Mouse (Mus musculus): ENCODE measurements around the gene Atrnl1. TPM values are rescaled to one million over a fixed set of nuclear protein-coding genes. Genes with fewer than 3 reads are reported as not detected.
"Not testable (repeated sequence)": the region's sequence is repeated elsewhere in the genome, so short reads cannot be mapped to it uniquely, and the experiment has no call there.

Atrnl1 gene
- polyA plus RNA-seq, 1 experiment from 2014 or later: 11.0 TPM

DNA sequence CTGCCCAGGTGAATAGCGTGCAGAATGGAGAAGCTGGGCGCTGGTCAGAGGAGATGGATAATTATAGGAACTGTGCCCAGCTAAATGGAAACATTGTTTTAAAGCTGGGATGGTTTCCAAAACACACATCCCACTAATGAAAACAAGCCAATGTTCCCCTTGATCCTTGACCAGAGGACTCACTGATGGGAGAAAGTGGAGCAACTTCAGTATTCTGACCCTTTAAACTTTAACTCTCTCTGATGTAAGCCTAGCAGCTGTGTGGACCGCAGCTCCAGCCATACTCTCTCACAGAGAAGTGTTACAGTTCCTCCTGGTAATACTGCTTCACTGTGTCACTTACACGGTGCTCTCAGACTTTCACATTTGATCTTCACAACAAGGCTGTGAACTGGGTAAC lies 432.7 kb downstream of the Atrnl1 start:
- H3K4me1 ChIP-seq: no peaks in the 10 kb centered on the region
- H3K27me3 ChIP-seq (replicated peaks): 0 out of 2 replicates have a peak, but pooled peaks cover 4% of the 10 kb centered on the region
- no peak overlapping the region for H3K4me2 ChIP-seq (replicated peaks)
- no peak for ATAC-seq (ENCODE audit: low FRiP score, low read depth)
- no peak overlapping the region for H3K4me3 ChIP-seq
- H3K9ac ChIP-seq: no peak overlapping the region
- no peaks in the 10 kb centered on the region for H3K36me3 ChIP-seq
- WGBS: 76% methylated on average over 4 of the region's 4 CpGs
- no peak overlapping the region for H3K27ac ChIP-seq
- no peaks in the 10 kb centered on the region for H3K9me3 ChIP-seq

DNA sequence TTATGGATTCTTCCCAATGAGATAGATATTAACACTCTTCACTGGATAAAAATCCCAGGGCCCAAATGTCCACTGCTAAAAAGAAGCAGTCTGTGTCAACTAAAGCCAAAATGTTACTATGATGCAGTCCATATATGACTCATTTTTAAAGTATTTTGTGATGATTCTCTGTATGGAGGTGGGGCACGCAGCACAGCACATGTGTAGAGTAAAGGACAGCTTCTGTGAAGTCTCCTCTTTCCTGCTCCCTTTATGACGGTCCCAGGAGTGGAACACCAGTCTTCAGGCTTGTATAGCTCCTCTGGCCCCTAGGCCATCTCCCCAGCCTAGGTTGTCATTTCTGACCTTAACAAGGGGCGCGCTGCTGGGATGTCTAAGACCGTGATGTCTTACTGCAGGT lies 434.0 kb downstream of the Atrnl1 start:
- H3K9me3 ChIP-seq: no peaks in the 10 kb centered on the region
- H3K27ac ChIP-seq: no peak overlapping the region
- H3K27me3 ChIP-seq (replicated peaks): 0 out of 2 replicates have a peak, but pooled peaks cover 4% of the 10 kb centered on the region
- 92% methylated on average over 5 of the region's 5 CpGs for WGBS
- H3K4me2 ChIP-seq (replicated peaks): no peak overlapping the region
- no peak overlapping the region for H3K4me3 ChIP-seq
- no peak for ATAC-seq (ENCODE audit: low FRiP score, low read depth)
- H3K9ac ChIP-seq: no peak overlapping the region
- no peaks in the 10 kb centered on the region for H3K36me3 ChIP-seq
- H3K4me1 ChIP-seq: no peaks in the 10 kb centered on the region

DNA sequence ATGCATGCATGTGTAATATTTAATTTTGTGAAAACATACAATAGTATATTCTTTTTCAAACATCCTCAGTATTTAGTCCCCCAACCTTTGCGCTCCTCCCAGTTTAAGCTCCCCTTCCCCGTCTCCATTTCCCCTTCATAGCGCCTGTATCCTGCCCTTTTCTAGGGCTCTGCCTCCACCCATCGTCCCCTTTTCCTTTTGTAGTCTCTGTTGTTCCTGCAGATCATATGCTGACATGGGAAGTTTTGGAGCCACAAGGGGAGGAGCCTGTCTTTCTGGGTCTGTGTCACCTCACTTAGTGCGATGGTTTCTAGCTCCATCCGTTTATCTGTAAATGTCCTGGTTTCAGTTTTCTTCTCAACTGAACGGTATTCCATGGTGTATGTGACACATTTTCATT lies 435.8 kb downstream of the Atrnl1 start:
- no peak overlapping the region for H3K9ac ChIP-seq
- no peaks in the 10 kb centered on the region for H3K36me3 ChIP-seq
- H3K27me3 ChIP-seq (replicated peaks): 0 out of 2 replicates have a peak, but pooled peaks cover 4% of the 10 kb centered on the region
- no peak for ATAC-seq (ENCODE audit: low FRiP score, low read depth)
- no peak overlapping the region for H3K4me2 ChIP-seq (replicated peaks)
- 0 out of 2 replicates have a peak, but pooled peaks cover 8% of the 10 kb centered on the region for H3K4me1 ChIP-seq
- H3K27ac ChIP-seq: no peak overlapping the region
- H3K9me3 ChIP-seq: no peaks in the 10 kb centered on the region
- WGBS: 90% methylated on average over 7 of the region's 7 CpGs
- H3K4me3 ChIP-seq: no peak overlapping the region

DNA sequence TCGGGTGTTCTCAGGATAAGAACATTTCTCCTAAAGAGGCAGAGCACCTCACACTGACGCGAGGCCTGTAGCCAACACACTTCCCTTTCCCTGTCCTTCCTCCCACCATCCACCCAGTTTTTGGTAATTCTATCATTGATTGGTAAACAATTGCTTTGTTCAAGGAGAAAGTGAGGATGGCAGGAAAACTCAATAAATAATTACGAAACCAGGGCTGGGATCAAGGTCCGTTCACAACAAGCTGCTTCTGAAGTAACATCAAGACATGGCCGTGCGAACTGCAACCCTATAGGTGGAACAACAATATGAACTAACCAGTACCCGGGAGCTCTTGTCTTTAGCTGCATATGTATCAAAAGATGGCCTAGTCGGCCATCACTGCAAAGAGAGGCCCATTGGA lies 439.6 kb downstream of the Atrnl1 start:
- WGBS: 92% methylated on average over 9 of the region's 9 CpGs
- not testable (repeated sequence) for H3K9me3 ChIP-seq; H3K4me3 ChIP-seq; H3K4me2 ChIP-seq (replicated peaks); ATAC-seq (ENCODE audit: low FRiP score, low read depth); H3K27me3 ChIP-seq (replicated peaks); H3K36me3 ChIP-seq; H3K27ac ChIP-seq; H3K9ac ChIP-seq
- H3K4me1 ChIP-seq: peaks cover 23% of the 10 kb centered on the region

DNA sequence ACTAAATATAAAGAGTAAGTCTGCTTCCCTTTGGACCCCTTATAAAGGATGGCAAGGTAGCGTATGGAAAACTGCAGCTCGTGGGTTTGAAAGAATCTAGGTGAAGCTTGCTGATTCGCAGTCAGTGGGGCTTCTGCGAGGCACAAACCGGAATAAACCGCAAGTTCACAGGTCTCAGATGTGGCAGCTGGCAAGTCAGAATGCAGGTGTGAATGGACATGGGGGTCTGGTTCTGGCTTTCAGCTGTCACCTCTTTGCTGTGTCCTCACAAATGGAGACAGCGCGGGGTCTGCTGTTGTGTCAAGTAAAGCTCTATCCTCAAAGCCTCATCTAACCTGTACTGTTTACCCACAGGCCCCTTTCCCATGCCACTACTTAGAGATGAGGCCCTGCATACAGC lies 440.2 kb downstream of the Atrnl1 start:
- Histone ChIP-seq H3K4me1 (peaks cover 23% of the 10 kb centered on the region), H3K9ac (no peak overlapping the region), H3K4me2 (replicated peaks) (no peak overlapping the region), H3K4me3 (no peak overlapping the region), H3K27me3 (replicated peaks) (no peaks in the 10 kb centered on the region), H3K36me3 (no peaks in the 10 kb centered on the region), H3K9me3 (no peaks in the 10 kb centered on the region), H3K27ac (no peak overlapping the region)
- no peak for ATAC-seq (ENCODE audit: low FRiP score, low read depth)
- 92% methylated on average over 8 of the region's 8 CpGs for WGBS

DNA sequence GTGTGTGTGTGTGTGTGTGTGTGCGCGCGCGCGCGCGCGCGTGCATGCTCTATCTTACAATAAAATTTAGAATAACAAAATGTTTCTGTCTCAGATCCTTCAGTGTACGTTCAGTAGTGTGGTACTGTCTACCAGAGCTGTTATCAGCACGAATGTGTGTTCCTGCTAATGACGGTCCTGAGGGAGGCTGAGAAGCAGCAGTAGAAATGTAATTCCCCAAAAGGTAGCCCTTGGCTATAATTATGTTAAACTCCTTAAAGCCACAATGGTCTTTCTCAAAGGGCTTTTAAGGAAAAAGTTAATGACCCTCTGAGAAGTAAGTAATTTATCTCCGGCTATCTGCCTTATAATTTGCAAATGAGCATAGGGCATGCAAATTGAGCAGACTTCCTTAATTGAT lies 441.1 kb downstream of the Atrnl1 start:
- Histone ChIP-seq H3K36me3 (no peaks in the 10 kb centered on the region), H3K4me1 (peaks cover 23% of the 10 kb centered on the region), H3K27me3 (replicated peaks) (no peaks in the 10 kb centered on the region), H3K9ac (no peak overlapping the region), H3K9me3 (no peaks in the 10 kb centered on the region), H3K4me2 (replicated peaks) (no peak overlapping the region), H3K27ac (no peak overlapping the region; the same call in 1 of the 2 replicates), H3K4me3 (no peak overlapping the region)
- ATAC-seq (ENCODE audit: low FRiP score, low read depth): no peak
- WGBS: 78% methylated on average over 13 of the region's 13 CpGs

DNA sequence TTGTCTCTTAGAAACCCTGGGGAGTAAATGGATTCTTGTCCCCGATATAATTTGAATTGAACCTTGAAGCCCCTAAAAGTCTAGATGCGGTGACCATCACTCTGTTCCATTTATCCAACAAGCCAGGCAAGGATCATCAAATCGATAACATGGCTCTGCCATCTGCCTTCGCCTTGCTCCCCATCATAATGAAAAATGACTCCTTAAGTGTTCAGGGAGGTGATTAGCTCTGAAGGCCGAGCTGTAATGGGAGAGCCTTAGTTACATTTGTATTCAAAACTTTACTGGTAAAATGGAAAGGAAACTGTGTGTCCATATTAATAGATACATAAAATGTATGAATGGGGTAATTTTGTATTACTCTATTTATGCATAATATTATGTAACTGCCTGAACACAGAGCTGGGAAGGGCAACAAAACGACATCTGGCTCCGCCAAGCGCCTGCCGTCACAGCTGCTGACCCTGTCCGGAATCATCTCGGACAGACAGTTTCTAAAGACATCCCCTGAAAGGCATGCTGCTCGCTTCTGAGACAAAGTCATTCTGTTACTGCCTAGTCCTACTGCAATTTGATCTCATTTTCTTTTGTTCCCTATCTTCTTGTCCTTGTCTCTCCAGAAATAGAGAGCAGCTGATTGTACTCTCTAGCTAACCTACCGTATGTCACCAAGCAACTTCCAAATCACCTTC lies 441.8 kb downstream of the Atrnl1 start:
- Histone ChIP-seq H3K36me3 (no peaks in the 10 kb centered on the region), H3K27me3 (replicated peaks) (no peaks in the 10 kb centered on the region), H3K4me1 (peaks cover 23% of the 10 kb centered on the region), H3K27ac (no peak overlapping the region), H3K9ac (no peak overlapping the region), H3K4me2 (replicated peaks) (no peak overlapping the region), H3K4me3 (no peak overlapping the region), H3K9me3 (no peaks in the 10 kb centered on the region)
- ATAC-seq (ENCODE audit: low FRiP score, low read depth): no peak
- WGBS: 40% methylated on average over 13 of the region's 13 CpGs

DNA sequence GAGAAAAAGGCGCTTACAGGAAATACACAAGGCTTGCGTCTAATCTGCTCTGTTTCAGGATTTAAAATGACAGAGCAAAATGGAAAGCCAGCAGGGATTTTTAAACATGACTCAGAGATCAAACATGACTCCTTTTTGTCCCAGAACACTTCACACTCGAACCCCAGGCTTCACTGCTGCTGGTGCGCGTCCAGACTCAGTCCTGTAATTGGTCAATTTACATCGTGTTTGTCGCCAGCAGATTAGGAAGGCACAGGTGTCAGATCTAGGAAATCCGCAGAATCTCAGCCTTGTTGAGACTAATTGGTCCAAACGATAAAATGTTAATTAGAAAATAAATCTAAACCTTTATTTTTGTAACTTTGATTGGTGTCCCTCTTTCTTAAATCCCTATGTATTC lies 448.9 kb downstream of the Atrnl1 start:
- no peak for ATAC-seq (ENCODE audit: low FRiP score, low read depth)
- Histone ChIP-seq H3K4me1 (peaks cover 26% of the 10 kb centered on the region), H3K9ac (no peak overlapping the region), H3K4me2 (replicated peaks) (no peak overlapping the region), H3K4me3 (no peak overlapping the region), H3K27me3 (replicated peaks) (no peaks in the 10 kb centered on the region), H3K36me3 (no peaks in the 10 kb centered on the region), H3K9me3 (no peaks in the 10 kb centered on the region), H3K27ac (no peak overlapping the region)
- 44% methylated on average over 9 of the region's 9 CpGs for WGBS

DNA sequence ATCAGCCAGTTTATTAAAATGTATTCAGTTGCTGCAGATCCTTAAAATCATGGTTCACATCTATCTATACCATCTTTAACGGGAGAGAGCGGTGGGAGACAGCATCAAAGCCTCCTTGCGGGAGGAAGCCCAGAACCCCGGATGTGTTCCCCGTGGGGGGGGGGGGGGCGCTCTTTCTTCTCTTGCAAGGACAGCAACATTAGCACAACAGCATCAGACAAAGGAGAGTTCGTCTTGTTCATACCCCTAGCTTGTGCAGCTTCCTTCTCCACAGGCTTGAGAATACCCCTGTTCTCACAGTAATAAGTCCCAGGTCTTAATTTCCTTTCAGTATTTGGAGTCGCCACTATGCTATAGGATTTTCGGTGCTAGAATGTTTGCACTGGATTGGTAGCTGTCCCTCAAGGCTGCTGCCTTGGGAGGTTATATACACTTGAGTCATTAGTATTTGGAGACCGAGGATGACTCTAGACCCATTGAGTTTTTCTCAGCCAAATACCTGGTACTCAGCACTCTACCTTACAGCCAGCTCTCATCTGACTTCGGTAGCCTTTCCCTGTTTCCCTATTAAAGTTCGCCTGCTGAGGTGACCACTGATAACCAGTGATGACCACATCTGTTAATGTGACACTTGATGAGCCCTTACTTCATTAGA lies 449.5 kb downstream of the Atrnl1 start:
- ATAC-seq (ENCODE audit: low FRiP score, low read depth): peak; percentile 41; the same call in 1 of the 2 replicates
- Histone ChIP-seq H3K27ac (no peak overlapping the region), H3K27me3 (replicated peaks) (no peaks in the 10 kb centered on the region), H3K9me3 (no peaks in the 10 kb centered on the region), H3K4me2 (replicated peaks) (peak overlapping the region; percentile 42), H3K4me1 (peaks cover 28% of the 10 kb centered on the region), H3K4me3 (no peak overlapping the region), H3K36me3 (no peaks in the 10 kb centered on the region), H3K9ac (no peak overlapping the region)
- 33% methylated on average over 12 of the region's 12 CpGs for WGBS

DNA sequence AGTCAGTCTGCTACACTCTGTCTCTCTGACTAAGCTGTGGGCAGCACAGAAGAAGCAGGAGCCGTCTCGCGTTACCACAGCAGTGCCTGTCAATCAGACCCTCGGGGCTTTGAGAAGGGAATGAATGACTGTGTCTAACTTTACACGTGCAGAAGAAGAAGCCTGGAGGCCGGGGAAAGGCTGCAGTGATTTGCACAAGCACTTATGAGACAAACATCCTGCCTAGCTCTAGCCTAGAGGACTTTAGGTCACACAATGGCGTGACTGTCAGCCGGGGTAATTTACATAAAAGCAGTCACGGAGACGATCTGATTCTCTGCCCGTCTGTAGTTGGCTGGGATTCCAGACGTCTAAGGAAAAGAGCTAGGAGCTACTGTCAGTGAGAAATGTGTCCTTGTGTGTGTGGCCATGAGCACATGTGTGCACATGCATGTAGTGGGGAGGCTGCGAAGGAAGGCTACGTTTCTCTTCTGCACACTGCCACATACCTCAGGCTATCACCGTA lies 450.1 kb downstream of the Atrnl1 start:
- Histone ChIP-seq H3K9ac (no peak overlapping the region), H3K27ac (no peak overlapping the region)
- 8% methylated on average over 15 of the region's 15 CpGs for WGBS

DNA sequence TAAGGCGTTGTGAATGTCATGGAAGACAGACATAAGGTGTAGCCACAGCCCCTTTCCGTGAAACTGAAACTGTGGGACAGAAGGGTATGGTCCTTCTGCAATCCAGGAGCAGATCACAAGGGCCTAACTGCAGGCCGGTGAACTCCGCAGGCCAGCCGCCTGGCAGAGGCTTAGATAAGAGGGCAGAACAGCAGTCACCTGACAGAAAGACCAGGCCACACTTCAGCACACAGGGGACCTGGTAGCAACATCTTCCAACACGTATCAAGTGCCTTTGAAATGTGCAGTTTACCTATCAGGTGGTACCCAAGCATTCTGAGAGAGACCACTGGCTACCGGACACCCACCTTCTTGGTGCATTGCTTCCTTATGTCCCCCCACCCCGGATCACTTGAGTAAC lies 451.1 kb downstream of the Atrnl1 start:
- no peak for ATAC-seq (ENCODE audit: low FRiP score, low read depth)
- no peaks in the 10 kb centered on the region for H3K36me3 ChIP-seq

More for the DNA sequence above, 450.1 kb downstream of the Atrnl1 start:
- Histone ChIP-seq H3K4me3 (no peak overlapping the region), H3K9me3 (no peaks in the 10 kb centered on the region), H3K36me3 (no peaks in the 10 kb centered on the region), H3K27me3 (replicated peaks) (no peaks in the 10 kb centered on the region), H3K4me2 (replicated peaks) (peak overlapping the region; percentile 42), H3K4me1 (peaks cover 28% of the 10 kb centered on the region)
- ATAC-seq (ENCODE audit: low FRiP score, low read depth): peak; percentile 84

DNA sequence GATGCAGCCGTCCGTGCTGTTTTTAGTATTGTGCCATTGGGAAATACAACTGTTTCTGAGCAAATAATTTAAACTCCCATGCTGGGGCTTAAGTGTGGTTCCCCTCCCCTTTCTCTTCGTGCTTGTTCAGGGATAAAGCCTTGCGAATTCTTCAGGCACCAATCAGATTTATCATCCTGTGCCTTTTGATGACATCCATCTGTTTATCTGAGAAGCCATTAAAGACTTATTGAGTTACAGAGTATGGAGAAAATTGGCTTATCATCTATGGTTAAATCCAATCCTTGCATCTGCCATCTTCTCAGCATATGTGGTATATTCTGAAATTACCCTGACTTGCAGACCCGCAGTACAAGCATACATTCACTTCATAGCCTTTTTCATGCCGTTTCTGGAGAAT lies 452.7 kb downstream of the Atrnl1 start:
- no peak overlapping the region for H3K9ac ChIP-seq
- no peak overlapping the region for H3K27ac ChIP-seq
- no peaks in the 10 kb centered on the region for H3K36me3 ChIP-seq
- H3K4me1 ChIP-seq: peaks cover 28% of the 10 kb centered on the region
- H3K27me3 ChIP-seq (replicated peaks): no peaks in the 10 kb centered on the region
- H3K4me3 ChIP-seq: no peak overlapping the region
- no peak overlapping the region for H3K4me2 ChIP-seq (replicated peaks)
- no peak for ATAC-seq (ENCODE audit: low FRiP score, low read depth)
- H3K9me3 ChIP-seq: no peaks in the 10 kb centered on the region
- WGBS: 26% methylated on average over 6 of the region's 6 CpGs

More for the DNA sequence above, 451.1 kb downstream of the Atrnl1 start:
- no peak overlapping the region for H3K4me2 ChIP-seq (replicated peaks)
- H3K27me3 ChIP-seq (replicated peaks): no peaks in the 10 kb centered on the region
- no peaks in the 10 kb centered on the region for H3K9me3 ChIP-seq
- H3K9ac ChIP-seq: no peak overlapping the region
- H3K4me1 ChIP-seq: peaks cover 28% of the 10 kb centered on the region
- H3K27ac ChIP-seq: no peak overlapping the region
- 85% methylated on average over 8 of the region's 8 CpGs for WGBS
- no peak overlapping the region for H3K4me3 ChIP-seq
